Mouse (Mus musculus): ENCODE results near the gene Yjefn3.

The Yjefn3 gene

GRCm38 (mm10) chr8:69881261-69881865 is 21.1 kb downstream of the Yjefn3 start:
- DNase-seq (ENCODE audit: extremely low read depth, insufficient read length, low spot score): no peak

GRCm38 (mm10) chr8:69880841-69881240 is 21.7 kb downstream of the Yjefn3 start:
- no peak for DNase-seq (ENCODE audit: extremely low read depth, insufficient read length, low spot score)

- DNase-seq (ENCODE audit: extremely low read depth, insufficient read length, low spot score): no peak
Observed at GRCm38 (mm10) chr8:69879678-69880077, 22.8 kb downstream of the Yjefn3 start.

GRCm38 (mm10) chr8:69877992-69878391 is 24.5 kb downstream of the Yjefn3 start:
- no peak for DNase-seq (ENCODE audit: extremely low read depth, insufficient read length, low spot score)

- DNase-seq (ENCODE audit: extremely low read depth, insufficient read length, low spot score): no peak
Observed at GRCm38 (mm10) chr8:69877396-69877795, 25.1 kb downstream of the Yjefn3 start.

GRCm38 (mm10) chr8:69876967-69877366 is 25.5 kb downstream of the Yjefn3 start:
- DNase-seq (ENCODE audit: extremely low read depth, insufficient read length, low spot score): no peak

- peak; percentile 55 for DNase-seq (ENCODE audit: extremely low read depth, insufficient read length, low spot score)
Observed at GRCm38 (mm10) chr8:69876097-69876496, 26.4 kb downstream of the Yjefn3 start.

GRCm38 (mm10) chr8:69874654-69875053 is 27.9 kb downstream of the Yjefn3 start:
- DNase-seq (ENCODE audit: extremely low read depth, insufficient read length, low spot score): peak; percentile 84

- DNase-seq (ENCODE audit: extremely low read depth, insufficient read length, low spot score): no peak
Observed at GRCm38 (mm10) chr8:69874155-69874554, 28.4 kb downstream of the Yjefn3 start.

GRCm38 (mm10) chr8:69870907-69871306 is 31.6 kb downstream of the Yjefn3 start:
- DNase-seq (ENCODE audit: extremely low read depth, insufficient read length, low spot score): no peak

- DNase-seq (ENCODE audit: extremely low read depth, insufficient read length, low spot score): no peak
Observed at GRCm38 (mm10) chr8:69870003-69870765, 32.3 kb downstream of the Yjefn3 start.

GRCm38 (mm10) chr8:69867696-69868326 is 34.7 kb downstream of the Yjefn3 start:
- DNase-seq (ENCODE audit: extremely low read depth, insufficient read length, low spot score): peak; percentile 76

- no peak for DNase-seq (ENCODE audit: extremely low read depth, insufficient read length, low spot score)
Observed at GRCm38 (mm10) chr8:69864180-69864579, 38.3 kb downstream of the Yjefn3 start.

- DNase-seq (ENCODE audit: extremely low read depth, insufficient read length, low spot score): no peak
Observed at GRCm38 (mm10) chr8:69863387-69864020, 39.0 kb downstream of the Yjefn3 start.

GRCm38 (mm10) chr8:69861251-69861650 is 41.3 kb downstream of the Yjefn3 start:
- DNase-seq (ENCODE audit: extremely low read depth, insufficient read length, low spot score): no peak

GRCm38 (mm10) chr8:69860807-69861206 is 41.7 kb downstream of the Yjefn3 start:
- DNase-seq (ENCODE audit: extremely low read depth, insufficient read length, low spot score): no peak

GRCm38 (mm10) chr8:69853869-69854268 is 48.6 kb downstream of the Yjefn3 start:
- DNase-seq (ENCODE audit: extremely low read depth, insufficient read length, low spot score): no peak

- peak; percentile 26 for DNase-seq (ENCODE audit: extremely low read depth, insufficient read length, low spot score)
Observed at GRCm38 (mm10) chr8:69850926-69851506, 51.5 kb downstream of the Yjefn3 start.

GRCm38 (mm10) chr8:69849899-69850298 is 52.6 kb downstream of the Yjefn3 start:
- DNase-seq (ENCODE audit: extremely low read depth, insufficient read length, low spot score): no peak

GRCm38 (mm10) chr8:69848951-69849350 is 53.6 kb downstream of the Yjefn3 start:
- peak; percentile 75 for DNase-seq (ENCODE audit: extremely low read depth, insufficient read length, low spot score)
